Mouse (Mus musculus): ENCODE measurements around the gene Olfr770. TPM values are rescaled to one million over a fixed set of nuclear protein-coding genes. Genes with fewer than 3 reads are reported as not detected.
"Not testable (repeated sequence)": the region's sequence is repeated elsewhere in the genome, so short reads cannot be mapped to it uniquely, and the experiment has no call there.

Olfr770 gene
- polyA plus RNA-seq, 1 experiment, result not detected

DNA sequence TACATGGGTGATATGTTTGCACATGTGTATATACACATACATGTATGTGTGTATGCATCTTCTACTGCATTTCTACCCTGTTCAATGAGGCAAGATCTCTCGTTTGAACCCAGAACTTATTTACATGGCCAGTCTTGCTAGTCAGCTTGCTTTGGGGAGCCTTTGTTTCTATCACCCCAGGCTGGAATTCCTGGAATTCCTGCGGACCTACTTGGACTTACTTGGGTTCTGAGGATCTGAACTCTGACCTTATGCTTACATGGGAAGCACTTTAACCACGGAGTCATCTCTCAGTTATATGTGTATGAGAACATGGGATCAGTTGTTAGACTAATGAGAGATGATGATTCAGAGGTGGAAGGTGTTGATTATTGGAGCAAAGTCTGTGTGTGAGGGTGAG, 37.6 kb downstream of the Olfr770 start:
- no peaks in the 10 kb centered on the region for H3K27me3 ChIP-seq (ENCODE audit: control insufficient read depth, insufficient read depth, insufficient read length)

DNA sequence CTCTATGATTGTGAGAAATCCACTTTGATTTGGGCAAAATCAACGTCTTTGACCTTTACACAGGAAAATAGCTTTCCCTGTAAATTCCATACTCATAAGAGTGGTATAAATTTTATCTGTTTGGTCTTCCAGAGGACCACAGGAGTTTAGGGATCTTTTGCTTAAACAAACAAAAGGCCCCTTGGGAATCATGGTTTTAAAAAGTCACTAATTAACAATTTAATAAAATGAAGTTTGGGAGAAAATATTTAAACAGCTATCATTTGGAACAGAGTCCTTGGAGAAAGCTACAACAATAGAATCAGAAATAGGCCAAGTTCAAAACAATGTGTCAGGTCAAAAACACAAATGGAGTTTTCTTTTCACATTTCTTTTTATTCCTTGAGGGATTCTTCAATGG, 39.5 kb downstream of the Olfr770 start, which contains the start of gene Olfr768:
Olfr768 (minus strand) TSS at position 101 of the 400 bp plus-strand sequence.
- Histone ChIP-seq H3K27me3 (ENCODE audit: control insufficient read depth, insufficient read depth, insufficient read length) (no peaks in the 10 kb centered on the region), H3K79me3 (ENCODE audit: low read depth) (no peaks in the 10 kb centered on the region), H3ac (ENCODE audit: control insufficient read depth, insufficient read length, low read depth) (no peak within 1 kb of the TSS), H3K79me2 (ENCODE audit: control insufficient read depth, insufficient read depth) (no peaks in the 10 kb centered on the region), H3K36me3 (ENCODE audit: control insufficient read depth, insufficient read depth) (no peaks in the 10 kb centered on the region), H3K4me3 (ENCODE audit: insufficient read depth, poor library complexity, severe bottlenecking) (no peak within 1 kb of the TSS)
- TF ChIP-seq MYOG (IDR thresholded peaks at IDR 0.05; ENCODE audit: control insufficient read depth, extremely low read depth, insufficient read length) (no peak), USF1 (IDR thresholded peaks at IDR 0.05; ENCODE audit: low read depth) (no peak), CEBPB (IDR thresholded peaks at IDR 0.05; ENCODE audit: low read depth) (no peak), MYOD1 (IDR thresholded peaks at IDR 0.05; ENCODE audit: control insufficient read depth, insufficient read length, low read depth) (no peak), MAX (IDR thresholded peaks at IDR 0.05) (no peak), FOSL1 (IDR thresholded peaks at IDR 0.05; ENCODE audit: insufficient read depth, low read length, poor library complexity, severe bottlenecking) (no peak)

More for the DNA sequence above, 37.6 kb downstream of the Olfr770 start:
- Histone ChIP-seq H3K79me3 (ENCODE audit: low read depth) (no peaks in the 10 kb centered on the region), H3ac (ENCODE audit: control insufficient read depth, insufficient read length, low read depth) (no peak overlapping the region), H3K4me3 (ENCODE audit: insufficient read depth, poor library complexity, severe bottlenecking) (no peak overlapping the region), H3K36me3 (ENCODE audit: control insufficient read depth, insufficient read depth) (no peaks in the 10 kb centered on the region), H3K79me2 (ENCODE audit: control insufficient read depth, insufficient read depth) (no peaks in the 10 kb centered on the region)
- TF ChIP-seq MYOG (IDR thresholded peaks at IDR 0.05; ENCODE audit: control insufficient read depth, extremely low read depth, insufficient read length) (no peak), CTCF (IDR thresholded peaks at IDR 0.05; ENCODE audit: control insufficient read depth, insufficient read depth, insufficient read length) (no peak), FOSL1 (IDR thresholded peaks at IDR 0.05; ENCODE audit: insufficient read depth, low read length, poor library complexity, severe bottlenecking) (no peak), CEBPB (IDR thresholded peaks at IDR 0.05; ENCODE audit: low read depth) (no peak), USF1 (IDR thresholded peaks at IDR 0.05; ENCODE audit: low read depth) (no peak), MYOD1 (IDR thresholded peaks at IDR 0.05; ENCODE audit: control insufficient read depth, insufficient read length, low read depth) (no peak), MAX (IDR thresholded peaks at IDR 0.05) (no peak)

DNA sequence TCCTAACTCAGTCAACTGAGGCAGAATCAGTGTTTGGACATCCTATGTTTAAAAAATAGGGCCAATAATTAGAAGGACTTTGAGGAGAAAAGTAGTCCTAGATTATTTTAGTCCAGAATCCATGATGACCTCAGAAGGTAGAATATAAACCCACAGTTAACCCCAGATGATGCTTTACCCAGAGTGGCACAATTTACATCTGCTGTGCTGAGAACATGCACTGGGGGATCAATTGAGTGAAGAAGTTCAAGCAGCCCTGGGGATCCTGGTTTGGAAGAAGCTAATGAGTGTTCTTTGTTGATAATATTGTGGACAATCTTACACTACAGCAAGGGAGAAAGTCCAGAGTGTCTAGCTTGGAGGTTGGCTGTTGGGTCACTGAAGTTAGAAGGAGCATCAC, 56.0 kb downstream of the Olfr770 start, which contains the start of gene Olfr767:
Olfr767 (minus strand) TSS at position 101 of the 400 bp plus-strand sequence.
- not testable (repeated sequence) for H3K27me3 ChIP-seq (ENCODE audit: control insufficient read depth, insufficient read depth, insufficient read length); H3K79me3 ChIP-seq (ENCODE audit: low read depth); H3K4me3 ChIP-seq (ENCODE audit: insufficient read depth, poor library complexity, severe bottlenecking); H3K36me3 ChIP-seq (ENCODE audit: control insufficient read depth, insufficient read depth); H3K79me2 ChIP-seq (ENCODE audit: control insufficient read depth, insufficient read depth); H3ac ChIP-seq (ENCODE audit: control insufficient read depth, insufficient read length, low read depth)

Other genes starting within 250 kb of the Olfr770 start
- gene Gdf11, start 247.3 kb downstream of the Olfr770 start, polyA plus RNA-seq (2012; fragmentation: generic; extraction: Trizol), result 17.0 TPM
- 2,043 TPM for gene Cd63, start 238.0 kb downstream of the Olfr770 start, polyA plus RNA-seq (2012; fragmentation: generic; extraction: Trizol)
- 12.6 TPM for gene Rdh5, start 216.1 kb downstream of the Olfr770 start, polyA plus RNA-seq (2012; fragmentation: generic; extraction: Trizol)
- 204 TPM for gene Bloc1s1, start 215.0 kb downstream of the Olfr770 start, polyA plus RNA-seq (2012; fragmentation: generic; extraction: Trizol)
- 100 TPM for gene Itga7, start 205.2 kb downstream of the Olfr770 start, polyA plus RNA-seq (2012; fragmentation: generic; extraction: Trizol)
- not detected for gene Mettl7b, start 178.0 kb downstream of the Olfr770 start, polyA plus RNA-seq (2012; fragmentation: generic; extraction: Trizol)
- not detected for gene Olfr9, start 149.6 kb downstream of the Olfr770 start, polyA plus RNA-seq (2012; fragmentation: generic; extraction: Trizol)
- not detected for gene Olfr763, start 128.2 kb downstream of the Olfr770 start, polyA plus RNA-seq (2012; fragmentation: generic; extraction: Trizol)
- gene Olfr764-ps1, start 99.1 kb downstream of the Olfr770 start, polyA plus RNA-seq (2012; fragmentation: generic; extraction: Trizol), result not detected
- gene Olfr765, start 89.0 kb downstream of the Olfr770 start, polyA plus RNA-seq (2012; fragmentation: generic; extraction: Trizol), result not detected
- not detected for gene Olfr766-ps1, start 70.0 kb downstream of the Olfr770 start, polyA plus RNA-seq (2012; fragmentation: generic; extraction: Trizol)
- gene Olfr767, start 56.1 kb downstream of the Olfr770 start, polyA plus RNA-seq (2012; fragmentation: generic; extraction: Trizol), result not detected
- not detected for gene Olfr768, start 39.6 kb downstream of the Olfr770 start, polyA plus RNA-seq (2012; fragmentation: generic; extraction: Trizol)
- not detected for gene Olfr769, start 21.1 kb downstream of the Olfr770 start, polyA plus RNA-seq (2012; fragmentation: generic; extraction: Trizol)
- not detected for gene Olfr771, start 25.8 kb upstream of the Olfr770 start, polyA plus RNA-seq (2012; fragmentation: generic; extraction: Trizol)
- gene Olfr772, start 38.9 kb upstream of the Olfr770 start, polyA plus RNA-seq (2012; fragmentation: generic; extraction: Trizol), result not detected
- not detected for gene Olfr773, start 48.4 kb upstream of the Olfr770 start, polyA plus RNA-seq (2012; fragmentation: generic; extraction: Trizol)
- gene Olfr774, start 97.2 kb upstream of the Olfr770 start, polyA plus RNA-seq (2012; fragmentation: generic; extraction: Trizol), result not detected
- gene Olfr775, start 109.4 kb upstream of the Olfr770 start, polyA plus RNA-seq (2012; fragmentation: generic; extraction: Trizol), result not detected
- not detected for gene Olfr776, start 120.1 kb upstream of the Olfr770 start, polyA plus RNA-seq (2012; fragmentation: generic; extraction: Trizol)
- not detected for gene Olfr777, start 132.5 kb upstream of the Olfr770 start, polyA plus RNA-seq (2012; fragmentation: generic; extraction: Trizol)
- not detected for gene Olfr780, start 179.1 kb upstream of the Olfr770 start, polyA plus RNA-seq (2012; fragmentation: generic; extraction: Trizol)
- not detected for gene Olfr781, start 189.9 kb upstream of the Olfr770 start, polyA plus RNA-seq (2012; fragmentation: generic; extraction: Trizol)
- not detected for gene Olfr782, start 209.9 kb upstream of the Olfr770 start, polyA plus RNA-seq (2012; fragmentation: generic; extraction: Trizol)
- 0.02 TPM for gene Olfr784, start 245.1 kb upstream of the Olfr770 start, polyA plus RNA-seq (2012; fragmentation: generic; extraction: Trizol)

Data from C2C12 (cell line).